Mouse (Mus musculus): ENCODE measurements around the gene Fam19a2. TPM values are rescaled to one million over a fixed set of nuclear protein-coding genes. Genes with fewer than 3 reads are reported as not detected.

Fam19a2 gene
- total RNA-seq, 4 experiments from 2014 or later, result 0.13 TPM; not detected in 3

- no peak for DNase-seq (ENCODE audit: low spot score in 2 of 2)
These were observed 121.8 kb downstream of the Fam19a2 start for GRCm38 (mm10) chr10:123385641-123386040.

GRCm38 (mm10) chr10:123395429-123395828 lies 131.6 kb downstream of the Fam19a2 start:
- DNase-seq (ENCODE audit: low spot score in 2 of 2), result no peak

GRCm38 (mm10) chr10:123398136-123398535 lies 134.3 kb downstream of the Fam19a2 start:
- no peak for DNase-seq (ENCODE audit: low spot score in 2 of 2)

GRCm38 (mm10) chr10:123401188-123401587 lies 137.4 kb downstream of the Fam19a2 start:
- no peak for DNase-seq (ENCODE audit: low spot score in 2 of 2)

GRCm38 (mm10) chr10:123402460-123402859 lies 138.7 kb downstream of the Fam19a2 start:
- DNase-seq (ENCODE audit: low spot score in 2 of 2), result no peak

- DNase-seq (ENCODE audit: low spot score in 2 of 2), result no peak
These were observed 151.2 kb downstream of the Fam19a2 start for GRCm38 (mm10) chr10:123414953-123415352.

- DNase-seq (ENCODE audit: low spot score in 2 of 2), result no peak
These were observed 152.2 kb downstream of the Fam19a2 start for GRCm38 (mm10) chr10:123416024-123416423.

- no peak for DNase-seq (ENCODE audit: low spot score in 2 of 2)
These were observed 154.9 kb downstream of the Fam19a2 start for GRCm38 (mm10) chr10:123418616-123419173.

GRCm38 (mm10) chr10:123420249-123420648 lies 156.5 kb downstream of the Fam19a2 start:
- no peak for DNase-seq (ENCODE audit: low spot score in 2 of 2)

- DNase-seq (ENCODE audit: low spot score in 2 of 2), result no peak
These were observed 160.7 kb downstream of the Fam19a2 start for GRCm38 (mm10) chr10:123424482-123424881.

- no peak for DNase-seq (ENCODE audit: low spot score in 2 of 2)
These were observed 162.9 kb downstream of the Fam19a2 start for GRCm38 (mm10) chr10:123426527-123427363.

- no peak for DNase-seq (ENCODE audit: low spot score in 2 of 2)
These were observed 167.8 kb downstream of the Fam19a2 start for GRCm38 (mm10) chr10:123431569-123431968.

- no peak for DNase-seq (ENCODE audit: low spot score in 2 of 2)
These were observed 173.8 kb downstream of the Fam19a2 start for GRCm38 (mm10) chr10:123437576-123437975.

- no peak for DNase-seq (ENCODE audit: low spot score in 2 of 2)
These were observed 193.0 kb downstream of the Fam19a2 start for GRCm38 (mm10) chr10:123456800-123457199.

GRCm38 (mm10) chr10:123460466-123460865 lies 196.7 kb downstream of the Fam19a2 start:
- no peak for DNase-seq (ENCODE audit: low spot score in 2 of 2)

GRCm38 (mm10) chr10:123462305-123462704 lies 198.5 kb downstream of the Fam19a2 start:
- no peak for DNase-seq (ENCODE audit: low spot score in 2 of 2)

- no peak for DNase-seq (ENCODE audit: low spot score in 2 of 2)
These were observed 251.0 kb downstream of the Fam19a2 start for GRCm38 (mm10) chr10:123514749-123515148.

- no peak for DNase-seq (ENCODE audit: low spot score in 2 of 2)
These were observed 256.8 kb downstream of the Fam19a2 start for GRCm38 (mm10) chr10:123520613-123521012.

GRCm38 (mm10) chr10:123521203-123521602 lies 257.4 kb downstream of the Fam19a2 start:
- no peak for DNase-seq (ENCODE audit: low spot score in 2 of 2)

GRCm38 (mm10) chr10:123525424-123525823 lies 261.6 kb downstream of the Fam19a2 start:
- no peak for DNase-seq (ENCODE audit: low spot score in 2 of 2)

- DNase-seq (ENCODE audit: low spot score in 2 of 2), result no peak
These were observed 262.3 kb downstream of the Fam19a2 start for GRCm38 (mm10) chr10:123526059-123526458.

GRCm38 (mm10) chr10:123536143-123536542 lies 272.3 kb downstream of the Fam19a2 start:
- no peak for DNase-seq (ENCODE audit: low spot score in 2 of 2)

GRCm38 (mm10) chr10:123548391-123548790 lies 284.6 kb downstream of the Fam19a2 start:
- DNase-seq (ENCODE audit: low spot score in 2 of 2), result no peak

Data from gastrocnemius, adult 8-10 months (tissue).